Mouse (Mus musculus): ENCODE data around the gene Olfr373. TPM values are rescaled to one million over a fixed set of nuclear protein-coding genes. Genes with fewer than 3 reads are reported as not detected.
"Not testable (repeated sequence)": the region's sequence is repeated elsewhere in the genome, so short reads cannot be mapped to it uniquely, and the experiment has no call there.

Gene Olfr373
- polyA plus RNA-seq, 1 experiment from 2014 or later, result not detected

DNA sequence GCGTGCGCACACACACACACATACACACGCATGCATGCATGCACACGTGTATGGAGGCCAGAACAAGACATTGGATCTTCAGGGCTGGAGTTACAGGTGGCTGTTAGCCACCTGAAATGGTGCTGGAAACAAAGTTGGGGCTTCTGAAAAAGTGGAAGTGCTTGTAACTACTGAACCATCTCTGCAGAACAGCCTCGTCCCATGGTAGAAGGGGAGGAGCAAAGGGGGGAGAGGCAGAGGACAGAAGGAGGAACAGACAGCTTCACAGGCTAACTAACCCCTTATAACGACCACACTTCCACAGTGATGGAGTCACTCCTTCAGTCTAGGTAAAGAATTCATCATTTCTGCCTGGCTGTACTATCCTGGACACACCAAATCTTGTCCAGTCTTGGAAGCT, 27.9 kb downstream of the Olfr373 start:
- Histone ChIP-seq H3K9me3 (no peaks in the 10 kb centered on the region), H3K4me2 (no peak overlapping the region), H3K27me3 (no peaks in the 10 kb centered on the region), H3K4me3 (no peak overlapping the region), H3K36me3 (no peaks in the 10 kb centered on the region), H3K9ac (no peak overlapping the region), H3K4me1 (replicated peaks) (no peaks in the 10 kb centered on the region), H3K27ac (replicated peaks) (no peak overlapping the region)
- 83% methylated on average over 6 of the region's 6 CpGs for WGBS
- ATAC-seq (ENCODE audit: low FRiP score, low read depth), result no peak

GRCm38 (mm10) chr8:72112486-72112885, 29.5 kb downstream of the Olfr373 start:
- Histone ChIP-seq H3K36me3 (no peaks in the 10 kb centered on the region), H3K4me1 (replicated peaks) (no peaks in the 10 kb centered on the region), H3K27ac (replicated peaks) (no peak overlapping the region), H3K9me3 (no peaks in the 10 kb centered on the region), H3K9ac (no peak overlapping the region), H3K27me3 (no peaks in the 10 kb centered on the region), H3K4me3 (no peak overlapping the region), H3K4me2 (no peak overlapping the region)
- 77% methylated on average over 3 of the region's 3 CpGs for WGBS
- no peak for ATAC-seq (ENCODE audit: low FRiP score, low read depth)

GRCm38 (mm10) chr8:72115202-72115601, 32.2 kb downstream of the Olfr373 start:
- H3K9me3 ChIP-seq, result no peaks in the 10 kb centered on the region
- H3K9ac ChIP-seq, result no peak overlapping the region
- no peak for ATAC-seq (ENCODE audit: low FRiP score, low read depth)
- H3K4me1 ChIP-seq (replicated peaks), result no peaks in the 10 kb centered on the region
- 93% methylated on average over 2 of the region's 2 CpGs for WGBS
- no peaks in the 10 kb centered on the region for H3K27me3 ChIP-seq
- H3K4me3 ChIP-seq, result no peak overlapping the region
- H3K36me3 ChIP-seq, result no peaks in the 10 kb centered on the region
- H3K27ac ChIP-seq (replicated peaks), result no peak overlapping the region
- no peak overlapping the region for H3K4me2 ChIP-seq

GRCm38 (mm10) chr8:72118616-72119015, 35.6 kb downstream of the Olfr373 start:
- WGBS, result 54% methylated on average over 4 of the region's 4 CpGs
- ATAC-seq (ENCODE audit: low FRiP score, low read depth), result no peak
- no peak overlapping the region for H3K4me3 ChIP-seq
- H3K9ac ChIP-seq, result no peak overlapping the region
- no peak overlapping the region for H3K4me2 ChIP-seq
- H3K36me3 ChIP-seq, result no peaks in the 10 kb centered on the region
- H3K4me1 ChIP-seq (replicated peaks), result no peaks in the 10 kb centered on the region
- no peak overlapping the region for H3K27ac ChIP-seq (replicated peaks)
- no peaks in the 10 kb centered on the region for H3K27me3 ChIP-seq
- no peaks in the 10 kb centered on the region for H3K9me3 ChIP-seq

GRCm38 (mm10) chr8:72121486-72121885, 38.5 kb downstream of the Olfr373 start:
- H3K27ac ChIP-seq (replicated peaks); H3K9ac ChIP-seq; H3K4me1 ChIP-seq (replicated peaks); ATAC-seq (ENCODE audit: low FRiP score, low read depth); H3K36me3 ChIP-seq; H3K4me3 ChIP-seq; H3K27me3 ChIP-seq; H3K9me3 ChIP-seq; H3K4me2 ChIP-seq: not testable (repeated sequence)
- 62% methylated on average over 3 of the region's 3 CpGs for WGBS

DNA sequence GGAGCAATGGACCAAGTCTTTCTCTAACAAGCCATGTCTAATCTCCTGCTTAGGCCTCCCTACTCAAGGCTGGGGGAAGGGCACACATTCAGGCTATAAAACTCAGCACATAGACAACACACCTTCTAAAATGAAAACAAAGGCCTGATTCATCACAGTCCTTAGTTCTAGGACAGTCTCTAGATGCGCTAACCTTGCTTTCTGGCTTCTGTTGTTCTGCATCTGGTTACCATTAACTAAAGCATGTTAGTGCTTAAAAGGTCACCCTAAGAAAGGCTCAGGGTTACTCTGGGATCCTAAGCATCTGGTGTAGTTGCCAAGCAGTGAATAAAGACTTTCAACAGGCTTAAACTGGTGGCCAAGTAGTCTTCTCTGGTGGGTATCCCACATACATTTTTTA, 39.0 kb downstream of the Olfr373 start:
- no peak for ATAC-seq (ENCODE audit: low FRiP score, low read depth)
- Histone ChIP-seq H3K9ac (no peak overlapping the region), H3K36me3 (no peaks in the 10 kb centered on the region), H3K9me3 (no peaks in the 10 kb centered on the region), H3K27me3 (no peaks in the 10 kb centered on the region), H3K4me2 (no peak overlapping the region), H3K27ac (replicated peaks) (no peak overlapping the region), H3K4me3 (no peak overlapping the region), H3K4me1 (replicated peaks) (no peaks in the 10 kb centered on the region)
- 69% methylated on average over 1 of the region's 1 CpGs for WGBS

DNA sequence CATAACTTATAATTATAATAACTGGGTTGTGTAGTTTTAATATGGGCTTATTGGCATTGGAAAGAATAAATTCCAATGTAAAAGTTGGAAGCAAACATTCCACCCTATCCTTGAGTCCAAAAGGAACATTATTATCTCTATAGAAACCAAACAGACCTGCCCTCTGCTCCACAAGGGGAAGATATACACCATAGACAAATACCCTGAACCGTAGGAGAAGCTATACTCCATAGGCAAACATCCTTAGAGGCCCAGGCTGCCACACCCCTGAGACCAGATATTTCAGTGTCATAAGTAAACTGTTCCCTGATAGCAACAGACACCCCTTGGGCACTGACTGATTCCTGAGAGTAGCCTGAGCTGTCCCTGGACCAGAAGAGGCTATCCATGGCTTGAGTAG, 44.9 kb downstream of the Olfr373 start:
- Histone ChIP-seq H3K9ac (no peak overlapping the region), H3K4me3 (no peak overlapping the region), H3K27ac (replicated peaks) (no peak overlapping the region), H3K4me1 (replicated peaks) (no peaks in the 10 kb centered on the region), H3K27me3 (no peaks in the 10 kb centered on the region), H3K9me3 (no peaks in the 10 kb centered on the region), H3K36me3 (no peaks in the 10 kb centered on the region), H3K4me2 (no peak overlapping the region)
- 83% methylated on average over 1 of the region's 1 CpGs for WGBS
- ATAC-seq (ENCODE audit: low FRiP score, low read depth), result no peak

DNA sequence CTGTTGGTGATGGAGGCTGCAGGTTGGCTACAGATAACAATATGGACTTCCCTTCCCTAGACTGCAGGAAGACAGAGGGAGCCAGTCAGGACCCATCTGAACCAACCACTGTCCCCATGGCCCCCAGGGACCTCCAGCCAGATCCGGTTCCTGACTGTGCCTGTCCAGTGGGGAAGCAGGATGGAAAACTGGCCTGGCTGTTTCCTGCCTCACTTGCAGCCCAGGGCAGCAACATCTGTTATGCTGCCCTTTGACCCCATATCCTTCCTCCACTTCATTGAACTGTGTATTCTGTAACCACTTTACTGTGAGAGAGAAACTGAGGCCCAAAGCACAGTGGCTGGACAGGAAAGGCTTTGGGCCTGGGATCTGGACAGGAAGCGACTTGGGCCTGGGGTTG, 48.3 kb downstream of the Olfr373 start:
- Histone ChIP-seq H3K4me1 (replicated peaks) (peaks cover 5% of the 10 kb centered on the region), H3K27ac (replicated peaks) (no peak overlapping the region), H3K9ac (no peak overlapping the region), H3K4me2 (no peak overlapping the region), H3K36me3 (no peaks in the 10 kb centered on the region), H3K9me3 (no peaks in the 10 kb centered on the region), H3K4me3 (no peak overlapping the region), H3K27me3 (no peaks in the 10 kb centered on the region)
- WGBS, result 79% methylated on average over 2 of the region's 2 CpGs
- no peak for ATAC-seq (ENCODE audit: low FRiP score, low read depth)

- H3K9ac ChIP-seq, result no peak overlapping the region
- H3K9me3 ChIP-seq, result no peaks in the 10 kb centered on the region
- H3K27ac ChIP-seq (replicated peaks), result no peak overlapping the region
- no peaks in the 10 kb centered on the region for H3K36me3 ChIP-seq
- no peak overlapping the region for H3K4me3 ChIP-seq
- H3K27me3 ChIP-seq, result no peaks in the 10 kb centered on the region
- WGBS, result 88% methylated on average over 2 of the region's 2 CpGs
- peaks cover 11% of the 10 kb centered on the region for H3K4me1 ChIP-seq (replicated peaks)
- ATAC-seq (ENCODE audit: low FRiP score, low read depth), result no peak
- no peak overlapping the region for H3K4me2 ChIP-seq
These were observed 48.9 kb downstream of the Olfr373 start for GRCm38 (mm10) chr8:72131901-72132300.

DNA sequence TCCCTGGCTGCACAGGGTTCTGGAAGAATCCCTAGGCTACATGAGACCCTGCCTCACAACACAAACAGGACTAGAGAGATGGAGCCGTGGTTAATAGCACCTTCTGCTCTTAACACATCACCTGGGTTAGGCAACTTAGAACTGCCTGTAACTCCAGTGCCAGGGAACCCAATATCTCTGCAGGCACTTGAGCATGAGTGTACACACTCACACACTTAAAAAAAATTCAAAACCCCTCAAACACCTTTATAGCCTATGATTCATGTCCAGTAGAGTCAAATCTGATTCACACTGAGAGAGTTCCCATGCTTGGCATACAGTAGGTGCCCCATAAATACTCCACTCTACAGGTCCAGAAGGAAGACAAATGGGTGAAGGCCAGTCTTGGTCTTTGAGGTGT, 49.4 kb downstream of the Olfr373 start:
- Histone ChIP-seq H3K27me3 (no peaks in the 10 kb centered on the region), H3K9ac (no peak overlapping the region), H3K4me1 (replicated peaks) (peaks cover 16% of the 10 kb centered on the region), H3K4me2 (no peak overlapping the region), H3K27ac (replicated peaks) (no peak overlapping the region), H3K4me3 (no peak overlapping the region), H3K9me3 (no peaks in the 10 kb centered on the region), H3K36me3 (no peaks in the 10 kb centered on the region)
- no peak for ATAC-seq (ENCODE audit: low FRiP score, low read depth)
- WGBS, result 78% methylated on average over 1 of the region's 1 CpGs

GRCm38 (mm10) chr8:72132891-72133290, 49.9 kb downstream of the Olfr373 start:
- 92% methylated on average over 1 of the region's 1 CpGs for WGBS
- no peak for ATAC-seq (ENCODE audit: low FRiP score, low read depth)

GRCm38 (mm10) chr8:72133507-72133906, 50.5 kb downstream of the Olfr373 start:
- WGBS, result 68% methylated on average over 1 of the region's 1 CpGs
- Histone ChIP-seq H3K27ac (replicated peaks) (no peak overlapping the region), H3K9me3 (no peaks in the 10 kb centered on the region), H3K9ac (no peak overlapping the region), H3K4me2 (no peak overlapping the region), H3K4me3 (no peak overlapping the region), H3K27me3 (no peaks in the 10 kb centered on the region), H3K4me1 (replicated peaks) (peaks cover 18% of the 10 kb centered on the region), H3K36me3 (no peaks in the 10 kb centered on the region)
- ATAC-seq (ENCODE audit: low FRiP score, low read depth), result no peak

More at GRCm38 (mm10) chr8:72132891-72133290, 49.9 kb downstream of the Olfr373 start:
- H3K9me3 ChIP-seq, result no peaks in the 10 kb centered on the region
- H3K4me1 ChIP-seq (replicated peaks), result peaks cover 18% of the 10 kb centered on the region
- no peak overlapping the region for H3K4me3 ChIP-seq
- no peaks in the 10 kb centered on the region for H3K36me3 ChIP-seq
- no peak overlapping the region for H3K9ac ChIP-seq
- H3K27ac ChIP-seq (replicated peaks), result no peak overlapping the region
- no peak overlapping the region for H3K4me2 ChIP-seq
- H3K27me3 ChIP-seq, result no peaks in the 10 kb centered on the region

DNA sequence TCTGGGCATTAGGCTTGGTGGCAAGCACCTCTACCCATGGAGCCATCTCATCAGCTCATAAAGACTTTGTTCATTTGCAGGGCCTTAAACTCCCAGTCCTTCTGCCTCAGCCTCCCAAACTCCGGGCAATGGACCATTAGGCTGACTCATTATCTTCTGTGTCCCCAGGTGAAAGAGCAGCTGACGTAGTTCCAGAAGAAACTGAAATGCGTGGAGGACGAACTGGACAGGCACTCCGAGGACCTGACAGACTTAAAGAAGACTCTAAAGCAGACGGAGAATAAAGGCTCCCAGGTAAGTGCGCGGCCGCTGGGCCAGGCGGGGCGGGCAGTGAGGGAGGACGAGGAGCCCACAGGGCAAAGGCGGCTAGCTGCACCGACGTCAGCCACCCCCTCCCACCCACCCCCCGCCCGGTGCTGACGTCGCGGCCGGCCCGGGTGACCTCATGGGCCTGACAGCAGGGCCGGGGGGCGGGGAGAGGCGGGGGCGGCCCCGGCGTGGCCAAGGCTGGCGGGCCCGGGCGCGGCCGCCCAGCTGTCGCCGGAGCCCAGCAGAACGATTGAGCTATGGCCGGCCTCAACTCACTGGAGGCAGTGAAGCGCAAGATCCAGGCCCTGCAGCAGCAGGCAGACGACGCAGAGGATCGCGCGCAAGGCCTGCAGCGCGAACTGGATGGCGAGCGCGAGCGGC, 51.9 kb downstream of the Olfr373 start, which contains the start of gene Tpm4:
Gene Tpm4, plus strand, starts transcription at position 220 of the 690 bp plus-strand sequence.
- H3K27ac ChIP-seq (replicated peaks), result peak within 1 kb of the TSS; percentile 88
- WGBS, result under 1% methylated on average over 42 of the region's 49 CpGs
- peak within 1 kb of the TSS; percentile 85 for H3K9ac ChIP-seq
- H3K4me2 ChIP-seq, result peak within 1 kb of the TSS; percentile 76
- H3K4me3 ChIP-seq, result peak within 1 kb of the TSS; percentile 73
- H3K36me3 ChIP-seq, result peaks cover 11% of the 10 kb centered on the region
- H3K27me3 ChIP-seq, result no peaks in the 10 kb centered on the region
- peak; percentile 83 for ATAC-seq (ENCODE audit: low FRiP score, low read depth)
- H3K9me3 ChIP-seq, result no peaks in the 10 kb centered on the region
- H3K4me1 ChIP-seq (replicated peaks), result peaks cover 18% of the 10 kb centered on the region

All from hindbrain, embryonic 15.5 days (tissue).